Mouse (Mus musculus) adrenal gland, postnatal 10 days (tissue): ENCODE results near the gene 4930590J08Rik. TPM values are rescaled to one million over a fixed set of nuclear protein-coding genes. Genes with fewer than 3 reads are reported as not detected.
"Not testable (repeated sequence)": the region's sequence is repeated elsewhere in the genome, so short reads cannot be mapped to it uniquely, and the experiment has no call there.

Experiments
- DNase-seq: peaks from one replicate; pipeline ENCODE4 v3.0.0; 2021; ENCODE audit warnings: mixed read lengths
- long read RNA-seq, 2 experiments: library from polyadenylated mRNA; stranded (forward); transcript quantifications; one replicate each; pipeline ENCODE4 v2.0.0; 2021
- total RNA-seq, 2 experiments: library from RNA; stranded (reverse); gene quantifications; 2 replicates each; pipeline ENCODE4 v1.2.3; 2021

Gene 4930590J08Rik
- 1 to 10 TPM in 1 of 2 experiments, under 1 TPM in 1; 0.81 to 1.3 TPM for total RNA-seq
- long read RNA-seq, experiment 1 = 0 reads
- long read RNA-seq, experiment 2 = 0 reads

GRCm38 (mm10) chr6:91902509-91902908 is at the start of gene 4930590J08Rik:
Gene 4930590J08Rik (plus strand): TSS chr6:91902809.
- not testable (repeated sequence) for DNase-seq

- no peak for DNase-seq
Observed at GRCm38 (mm10) chr6:91858339-91858738, 44.3 kb upstream of the 4930590J08Rik start.

- no peak for DNase-seq
Observed at GRCm38 (mm10) chr6:91862848-91863247, 39.8 kb upstream of the 4930590J08Rik start.

GRCm38 (mm10) chr6:91864595-91864994 is 38.0 kb upstream of the 4930590J08Rik start:
- DNase-seq = no peak

GRCm38 (mm10) chr6:91865601-91866000 is 37.0 kb upstream of the 4930590J08Rik start:
- no peak for DNase-seq

- peak; percentile 58 for DNase-seq
Observed at GRCm38 (mm10) chr6:91868091-91868490, 34.5 kb upstream of the 4930590J08Rik start.

- peak; percentile 56 for DNase-seq
Observed at GRCm38 (mm10) chr6:91872781-91873180, 29.8 kb upstream of the 4930590J08Rik start.

GRCm38 (mm10) chr6:91877885-91878651 is 24.5 kb upstream of the 4930590J08Rik start, which contains the start of gene Ccdc174:
Gene Ccdc174 (plus strand): TSS chr6:91878053.
- DNase-seq = peak; percentile 93

GRCm38 (mm10) chr6:91883859-91884258 is 18.8 kb upstream of the 4930590J08Rik start:
- no peak for DNase-seq

- no peak for DNase-seq
Observed at GRCm38 (mm10) chr6:91889255-91889906, 13.2 kb upstream of the 4930590J08Rik start.

GRCm38 (mm10) chr6:91890615-91891014 is 12.0 kb upstream of the 4930590J08Rik start:
- DNase-seq = no peak

- DNase-seq = peak; percentile 35
Observed at GRCm38 (mm10) chr6:91891776-91892175, 10.8 kb upstream of the 4930590J08Rik start.

GRCm38 (mm10) chr6:91896783-91897182 is 5.8 kb upstream of the 4930590J08Rik start:
- no peak for DNase-seq

GRCm38 (mm10) chr6:91901505-91901904 is 1.1 kb upstream of the 4930590J08Rik start:
- DNase-seq = peak; percentile 87

- DNase-seq = no peak
Observed at GRCm38 (mm10) chr6:91914011-91914410, 11.4 kb downstream of the 4930590J08Rik start.

- DNase-seq = no peak
Observed at GRCm38 (mm10) chr6:91917286-91917685, 14.7 kb downstream of the 4930590J08Rik start.

GRCm38 (mm10) chr6:91917716-91918115 is 15.1 kb downstream of the 4930590J08Rik start:
- DNase-seq = no peak

- peak; percentile 58 for DNase-seq
Observed at GRCm38 (mm10) chr6:91931231-91931630, 28.6 kb downstream of the 4930590J08Rik start.

GRCm38 (mm10) chr6:91938491-91938890 is 35.9 kb downstream of the 4930590J08Rik start:
- no peak for DNase-seq

GRCm38 (mm10) chr6:91948426-91948825 is 45.8 kb downstream of the 4930590J08Rik start:
- no peak for DNase-seq

- DNase-seq = not testable (repeated sequence)
Observed at GRCm38 (mm10) chr6:91958015-91958414, 55.4 kb downstream of the 4930590J08Rik start.

- peak; percentile 42 for DNase-seq
Observed at GRCm38 (mm10) chr6:91960028-91960811, 57.6 kb downstream of the 4930590J08Rik start.
